Mouse (Mus musculus) T-helper 2 cell (primary cell): ENCODE data around the gene Lyrm7.
"Not testable (repeated sequence)": the region's sequence is repeated elsewhere in the genome, so short reads cannot be mapped to it uniquely, and the experiment has no call there.

ENCODE experiments used
- in situ Hi-C: fragments of 300-600 bp; cut with MboI, MseI; formaldehyde crosslinking; loops from one replicate; pipeline ENCODE4 v1.15.1; 2025; ENCODE audit warnings: high pct_unique_total_duplicates

The Lyrm7 gene

DNA sequence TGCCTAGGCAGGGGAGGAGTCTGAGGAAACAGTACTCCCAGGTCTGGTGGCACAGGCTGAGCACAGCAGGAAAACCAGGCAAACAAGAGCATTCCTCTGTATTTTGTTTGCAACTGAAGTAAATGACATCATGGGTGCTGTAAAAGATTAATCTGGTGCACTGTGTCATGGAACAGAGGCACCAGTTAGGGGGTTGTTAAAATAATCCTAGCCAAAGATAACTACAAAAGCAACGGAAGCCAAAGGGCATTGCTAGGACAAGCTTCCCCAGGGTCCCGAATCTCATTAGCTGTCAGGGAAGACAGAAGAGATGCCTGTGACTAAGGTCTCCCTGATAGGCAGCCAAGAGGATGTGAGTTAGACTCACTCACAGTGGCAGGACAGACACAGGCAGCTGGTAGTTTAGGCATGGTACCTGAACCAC is 20.3 kb upstream of the Lyrm7 start:
- in situ Hi-C loops: loop anchor here (5.0 kb wide), 1 partner anchor 101 kb away; no protein-coding TSS in a partner anchor

DNA sequence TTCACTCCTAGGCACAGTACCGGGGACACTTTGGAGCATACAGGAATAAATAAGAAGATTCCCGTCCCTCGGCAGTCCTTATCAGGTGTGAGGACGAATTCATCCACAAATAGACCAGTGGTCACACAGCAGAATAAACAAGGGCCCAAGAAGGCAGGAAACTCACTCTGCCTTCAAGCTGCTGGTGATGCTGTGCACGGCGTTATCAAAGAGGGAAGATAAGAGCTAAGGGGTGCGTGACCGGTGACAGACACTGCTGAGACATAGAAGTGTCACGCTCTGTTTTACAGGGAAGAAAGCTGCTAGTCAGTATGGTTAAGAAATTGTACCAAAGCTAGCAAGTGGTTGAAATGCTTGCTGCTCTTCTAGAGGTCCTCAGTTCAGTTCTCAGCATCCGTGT is 19.2 kb upstream of the Lyrm7 start:
- in situ Hi-C loops: loop anchor here (5.0 kb wide), 1 partner anchor 102 kb away; no protein-coding TSS in a partner anchor

DNA sequence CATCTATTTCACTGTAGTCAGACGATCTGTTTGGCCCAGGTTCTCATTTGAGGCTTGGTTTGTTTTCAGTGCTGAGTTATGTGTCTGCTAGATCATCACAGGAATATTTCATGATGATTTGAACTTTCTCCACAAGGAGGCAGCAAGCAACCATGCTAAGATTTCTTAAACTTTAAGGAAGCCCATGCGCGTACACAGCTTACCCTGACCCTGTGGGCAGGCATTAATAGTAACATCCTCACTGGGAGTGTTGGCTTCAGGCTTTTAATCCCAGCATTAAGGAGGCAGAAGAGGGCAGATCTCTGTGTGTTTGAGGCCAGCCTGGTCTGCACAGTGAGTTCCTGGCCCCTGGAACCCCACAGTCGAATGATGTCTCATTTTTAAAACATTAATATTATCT is 18.7 kb upstream of the Lyrm7 start:
- in situ Hi-C loops: no loop called here

DNA sequence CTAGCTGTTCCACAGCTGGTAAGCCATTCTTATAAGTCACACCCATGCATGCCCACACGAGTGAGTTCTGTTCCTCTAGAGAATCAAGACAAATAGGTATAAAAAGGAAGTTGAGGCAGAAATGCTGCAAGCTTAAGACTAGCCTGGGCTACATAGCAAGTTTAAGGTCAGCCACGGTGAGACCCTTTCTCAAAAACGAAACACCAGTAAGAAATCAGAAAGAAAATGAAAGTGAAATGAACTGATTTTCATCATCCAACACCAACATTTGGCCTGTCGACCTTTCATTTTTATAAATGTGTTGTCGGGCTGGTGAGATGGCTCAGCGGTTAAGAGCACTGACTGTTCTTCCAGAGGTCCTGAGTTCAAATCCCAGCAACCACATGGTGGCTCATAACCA is 18.2 kb upstream of the Lyrm7 start:
- in situ Hi-C loops: no loop called here

DNA sequence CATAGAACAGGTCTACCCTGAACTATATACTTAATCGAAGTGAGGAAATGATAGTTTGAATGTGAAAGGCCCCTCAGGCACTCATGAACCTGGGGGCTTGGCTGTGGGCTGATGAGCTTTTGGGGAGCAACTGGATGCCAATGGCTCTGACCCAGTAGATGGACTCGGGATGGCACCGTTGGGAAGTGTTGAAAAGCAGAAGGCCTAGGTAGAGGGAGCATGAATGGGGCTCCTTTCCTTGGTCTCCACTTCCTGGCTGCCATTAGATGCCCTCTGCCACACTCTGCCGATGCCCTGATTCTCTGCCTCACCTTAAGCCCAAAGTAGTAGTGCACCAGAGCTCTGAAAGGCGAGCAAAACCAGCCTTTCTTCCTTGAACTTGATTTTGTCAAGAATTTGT is 15.3 kb upstream of the Lyrm7 start:
- in situ Hi-C loops: no loop called here

DNA sequence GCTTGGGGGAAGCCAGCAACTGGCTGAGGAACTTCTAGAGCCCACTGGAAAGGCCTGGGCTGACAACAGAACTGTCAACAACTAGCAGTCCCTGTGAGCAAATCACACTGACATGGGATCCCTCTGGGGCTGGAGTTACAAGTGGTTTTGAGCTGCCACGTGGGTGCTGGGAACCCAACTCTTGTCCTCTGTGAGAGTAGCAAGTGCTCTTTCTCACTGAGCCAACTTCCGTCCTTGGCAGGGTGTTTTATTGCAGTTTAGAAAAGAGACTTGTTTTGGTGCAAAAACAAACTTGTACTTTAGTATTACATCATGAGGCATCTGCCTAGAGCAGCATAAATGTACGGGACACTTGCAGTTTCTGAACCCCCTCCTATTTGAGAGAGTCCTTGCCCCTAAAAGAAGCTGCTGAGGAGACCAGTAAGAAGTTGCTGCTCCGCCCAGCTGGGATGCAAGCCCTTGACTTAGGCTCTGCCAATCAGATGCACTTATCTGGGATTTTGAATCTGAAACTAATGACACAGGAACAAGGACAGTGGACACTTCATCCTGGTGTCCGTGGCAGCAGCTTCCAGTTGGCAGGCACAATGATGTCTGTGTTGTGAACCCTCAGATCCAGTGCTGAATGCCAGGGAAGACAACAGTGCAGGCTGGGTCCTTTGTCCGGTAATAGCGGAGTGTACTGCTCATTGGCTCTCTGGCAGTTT is 11.3 kb upstream of the Lyrm7 start:
- in situ Hi-C loops: no loop called here

DNA sequence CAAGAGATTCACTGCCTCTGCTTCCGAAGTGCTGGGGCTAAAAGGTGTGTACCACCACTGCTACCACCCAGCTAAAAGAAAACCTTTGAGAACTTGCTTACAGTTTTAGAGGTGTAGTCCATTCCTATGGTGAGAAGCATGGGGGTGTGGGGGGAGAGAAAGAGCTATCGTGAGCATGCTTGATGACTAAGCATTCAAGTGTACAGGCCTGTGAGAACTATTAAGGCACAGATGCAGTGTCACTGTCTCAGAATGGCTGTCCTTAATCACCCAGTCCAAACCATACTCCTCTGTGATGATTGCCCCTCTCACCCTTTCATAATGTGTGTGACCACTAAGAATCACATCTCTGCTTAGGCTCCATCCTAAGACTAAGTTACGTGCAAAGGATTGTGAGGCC is 8.6 kb upstream of the Lyrm7 start:
- in situ Hi-C loops: loop anchor here (5.0 kb wide), 1 partner anchor 82 kb away; the partner anchor contains the start of gene Cdc42se2

DNA sequence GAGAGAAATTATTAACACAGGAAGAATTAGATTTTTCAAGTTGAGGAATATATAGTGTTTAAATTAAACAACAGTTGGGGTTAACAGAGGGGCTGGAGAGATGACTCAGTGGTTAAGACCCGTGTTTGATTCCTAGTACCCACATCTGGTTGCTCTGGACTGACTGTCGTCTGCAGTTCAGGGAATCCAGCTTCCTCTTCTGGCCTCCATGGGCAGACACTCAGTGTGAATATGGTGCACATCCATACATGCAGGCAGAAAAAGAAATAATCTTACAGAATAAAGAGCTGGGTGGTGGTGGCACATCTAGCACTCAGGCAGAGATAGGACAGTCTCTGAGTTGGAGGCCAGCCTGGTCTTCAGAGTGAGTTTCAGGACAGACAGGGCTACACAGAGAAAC is 7.7 kb upstream of the Lyrm7 start:
- in situ Hi-C loops: loop anchor here (5.0 kb wide), 1 partner anchor 81 kb away; the partner anchor contains the start of gene Cdc42se2

DNA sequence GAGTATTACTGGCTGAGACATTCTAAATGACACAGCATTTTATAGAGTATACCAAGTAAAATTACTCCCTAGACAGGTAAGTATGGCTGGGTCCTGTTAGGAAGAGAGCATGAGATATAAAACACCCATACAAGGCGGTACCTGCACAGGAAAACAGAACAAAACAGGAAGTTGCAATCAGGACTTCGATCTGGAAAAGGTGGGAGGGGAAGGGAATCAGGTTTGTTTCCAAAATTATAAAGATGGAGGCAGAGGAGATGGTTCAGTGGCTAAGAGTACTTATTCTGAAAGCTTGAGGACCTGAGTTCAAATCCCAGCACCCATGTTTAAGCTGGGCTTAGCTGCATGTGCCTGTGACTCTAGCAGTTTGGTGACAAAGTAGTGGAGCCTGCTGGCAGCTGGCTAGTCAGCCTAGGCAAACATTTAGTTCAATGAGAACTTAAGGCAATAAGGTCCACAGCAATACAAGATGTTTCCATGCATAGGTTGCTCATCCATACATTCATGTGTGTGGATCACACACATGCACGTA is 7.3 kb upstream of the Lyrm7 start:
- in situ Hi-C loops: loop anchor here (5.0 kb wide), 1 partner anchor 81 kb away; the partner anchor contains the start of gene Cdc42se2

DNA sequence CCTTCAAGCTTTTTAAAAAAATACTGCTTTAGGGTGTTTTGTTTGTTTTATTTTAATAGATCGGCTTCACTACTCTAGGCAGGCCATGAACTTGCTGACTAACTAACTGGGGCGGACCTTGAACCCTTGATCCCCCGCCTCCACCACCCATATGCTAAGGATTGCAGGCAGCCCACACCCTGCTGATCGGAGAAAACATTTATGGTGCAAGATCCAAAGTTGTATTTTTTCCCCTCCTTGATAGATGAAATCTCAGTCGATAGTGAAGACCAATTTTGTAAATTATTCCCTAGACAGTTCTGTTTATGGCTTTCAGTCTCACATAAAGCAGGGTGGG is 6.3 kb upstream of the Lyrm7 start:
- in situ Hi-C loops: loop anchor here (5.0 kb wide), 1 partner anchor 80 kb away; the partner anchor contains the start of gene Cdc42se2

DNA sequence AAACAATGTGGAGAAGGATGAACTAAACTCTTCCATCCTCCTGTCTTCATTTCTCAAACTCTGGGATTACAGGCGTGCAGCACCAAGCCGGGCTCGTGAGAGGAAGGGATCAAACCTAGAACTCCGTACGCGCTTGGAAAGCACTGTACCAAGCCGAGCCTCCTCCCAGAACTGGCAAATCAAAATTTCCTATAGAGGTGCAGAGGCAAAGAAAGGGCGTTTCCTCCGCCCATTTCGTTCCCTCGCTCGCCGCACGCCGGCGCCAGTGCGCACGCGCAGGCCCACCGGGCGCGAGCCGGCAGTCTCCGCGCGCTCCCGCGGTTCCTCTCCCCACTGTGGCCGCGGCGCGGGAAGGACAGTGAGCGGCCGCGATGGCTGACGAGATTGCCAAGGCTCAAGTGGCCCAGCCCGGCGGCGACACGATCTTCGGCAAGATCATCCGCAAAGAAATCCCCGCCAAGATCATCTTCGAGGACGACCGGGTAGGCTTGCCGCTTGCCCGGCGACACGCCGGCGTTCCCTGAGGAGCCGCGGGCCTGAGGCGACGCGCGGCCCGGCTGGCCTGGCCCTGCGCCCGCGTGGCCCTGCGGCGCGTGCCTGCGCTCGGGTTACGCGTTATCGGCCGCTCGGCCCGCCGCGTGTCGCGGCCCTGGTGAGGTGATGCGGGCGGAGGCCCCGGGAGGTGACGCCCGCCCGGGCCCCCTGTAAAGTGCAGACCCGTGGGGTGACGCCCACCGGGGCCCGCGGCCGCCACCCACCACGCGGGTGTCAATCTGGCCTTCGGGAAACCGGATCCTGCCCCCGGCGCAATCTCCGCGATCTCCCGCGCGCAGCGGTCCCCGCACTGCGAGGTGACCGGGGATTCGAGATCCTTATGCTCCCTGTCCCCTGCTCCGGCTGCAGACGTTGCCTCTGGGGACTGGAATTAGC is 5.7 kb upstream of the Lyrm7 start, which contains the start of gene Hint1:
TSS of gene Hint1 (plus strand) at position 265 of the 930 bp plus-strand sequence.
- in situ Hi-C loops: loop anchor here (5.0 kb wide), 1 partner anchor 79 kb away; the partner anchor contains the start of gene Cdc42se2

DNA sequence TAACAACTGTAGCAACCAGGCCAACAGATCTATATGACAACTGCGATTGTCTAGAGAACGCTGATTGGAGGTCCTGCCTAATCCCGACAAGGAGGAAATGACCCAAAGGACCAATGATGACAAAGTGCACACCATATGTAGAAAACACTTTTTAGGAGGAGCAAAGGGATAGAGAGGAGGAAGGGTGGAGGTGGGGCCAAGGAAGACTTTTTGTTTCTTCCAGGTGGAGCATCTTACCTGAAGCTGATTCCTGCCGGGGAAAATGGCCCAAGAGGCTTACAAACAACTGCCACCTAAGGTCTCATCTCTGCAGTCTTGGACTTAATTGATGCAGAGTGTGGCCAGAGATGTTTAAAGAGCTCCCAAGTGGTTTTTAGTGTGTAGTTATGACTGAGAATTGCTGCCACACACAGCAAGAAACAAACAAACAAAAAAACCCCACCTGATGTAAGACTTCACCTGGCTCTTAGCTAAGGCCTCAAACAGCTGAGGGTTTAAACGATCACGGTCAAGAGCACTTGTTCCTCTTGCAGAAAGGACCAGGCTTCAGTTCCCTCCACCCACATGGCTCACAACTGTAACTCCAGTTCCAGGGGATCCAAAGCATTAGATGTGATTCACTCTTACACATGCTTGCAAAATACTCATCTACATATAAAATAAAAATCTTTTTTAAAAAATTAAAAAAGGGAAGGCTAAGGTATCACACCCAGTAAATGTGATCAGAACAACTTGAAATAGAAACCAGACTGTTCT is 4.8 kb upstream of the Lyrm7 start:
- in situ Hi-C loops: loop anchor here (5.0 kb wide), 1 partner anchor 78 kb away; the partner anchor contains the start of gene Cdc42se2

DNA sequence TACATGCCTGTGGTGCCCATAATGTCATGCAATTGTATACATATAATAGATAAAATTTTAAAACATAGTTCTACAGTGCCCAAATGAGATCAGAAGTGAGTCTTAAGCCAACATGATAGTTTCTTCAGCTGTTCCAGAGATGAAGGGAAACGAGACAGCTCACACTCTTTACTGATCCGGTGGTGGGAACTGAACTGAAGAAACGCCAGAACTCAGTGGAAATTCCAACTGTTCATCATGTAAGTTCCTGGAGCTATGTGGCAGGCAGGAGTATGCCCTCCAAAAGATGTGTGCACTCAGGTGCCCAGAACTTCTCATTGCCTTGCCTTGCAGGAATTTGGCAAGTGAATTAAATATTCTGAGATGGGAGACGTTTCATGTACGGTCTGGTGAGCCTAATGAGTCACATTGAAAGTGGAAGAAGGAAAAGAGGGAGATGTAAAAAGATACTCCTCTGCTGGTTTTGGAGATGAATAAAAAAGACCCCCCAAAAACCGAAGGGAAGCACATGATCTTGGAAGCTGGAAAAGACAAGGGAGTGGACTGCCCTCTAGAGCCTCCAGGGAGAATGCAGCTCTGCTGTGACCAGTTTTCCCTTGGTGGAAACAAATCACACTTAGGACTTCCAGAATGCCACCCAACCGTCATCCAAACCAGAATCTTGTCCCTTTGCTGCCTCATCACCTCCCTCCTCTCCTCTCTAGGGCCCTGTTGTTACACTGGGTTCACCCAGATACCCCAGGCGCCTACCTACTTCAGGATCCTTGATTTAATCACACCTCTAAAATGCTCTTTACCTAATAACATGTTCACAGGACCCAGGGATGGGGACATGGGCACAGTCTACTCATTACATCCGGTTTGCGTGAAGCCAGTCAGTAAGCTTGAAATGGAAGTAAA is 2.2 kb upstream of the Lyrm7 start:
- in situ Hi-C loops: loop anchor here (5.0 kb wide), 1 partner anchor 156 kb away; no protein-coding TSS in a partner anchor

DNA sequence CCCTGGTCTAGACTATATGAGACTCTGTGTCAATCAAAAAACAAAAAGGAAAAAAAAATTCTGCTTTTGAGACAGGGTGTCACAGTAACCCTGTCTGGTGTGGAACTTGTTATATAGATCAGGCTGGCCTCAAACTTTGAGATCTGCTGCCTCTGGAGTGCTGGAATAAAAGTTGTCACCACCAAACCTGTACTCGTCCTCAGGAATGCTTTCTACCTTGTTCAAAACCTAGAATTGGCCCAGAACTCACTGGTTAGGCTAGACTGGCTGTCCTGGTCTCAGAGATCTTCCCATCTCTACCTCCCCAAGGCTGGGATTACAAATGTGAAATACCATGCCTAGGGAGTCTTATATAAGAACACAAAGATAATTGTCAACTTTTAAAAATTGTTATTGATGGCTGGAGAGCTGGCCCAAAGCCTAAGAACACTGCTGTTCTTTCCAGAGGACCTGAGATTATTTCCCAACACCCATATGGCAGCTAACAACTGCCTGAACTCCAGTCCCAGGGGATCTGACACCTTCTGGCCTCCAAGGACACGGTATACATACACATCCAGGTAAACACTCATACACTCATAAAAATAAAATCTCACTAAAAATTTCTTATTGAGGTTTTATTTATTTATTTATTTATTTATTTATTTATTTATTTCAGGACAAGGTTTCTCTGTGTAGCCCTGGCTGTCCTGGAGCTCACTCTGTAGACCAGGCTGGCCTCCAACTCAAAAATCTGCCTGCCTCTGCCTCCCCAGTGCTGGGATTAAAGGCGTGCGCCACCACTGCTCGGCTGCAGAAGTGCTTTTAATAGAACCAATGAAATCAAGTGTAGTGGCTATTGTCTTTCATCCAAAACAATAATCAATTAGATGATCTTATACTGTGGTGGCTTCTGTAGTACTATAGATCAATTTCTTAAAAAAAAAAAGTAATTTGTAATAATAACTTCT is 1.0 kb upstream of the Lyrm7 start:
- in situ Hi-C loops: loop anchor here (5.0 kb wide), 1 partner anchor 154 kb away; no protein-coding TSS in a partner anchor

DNA sequence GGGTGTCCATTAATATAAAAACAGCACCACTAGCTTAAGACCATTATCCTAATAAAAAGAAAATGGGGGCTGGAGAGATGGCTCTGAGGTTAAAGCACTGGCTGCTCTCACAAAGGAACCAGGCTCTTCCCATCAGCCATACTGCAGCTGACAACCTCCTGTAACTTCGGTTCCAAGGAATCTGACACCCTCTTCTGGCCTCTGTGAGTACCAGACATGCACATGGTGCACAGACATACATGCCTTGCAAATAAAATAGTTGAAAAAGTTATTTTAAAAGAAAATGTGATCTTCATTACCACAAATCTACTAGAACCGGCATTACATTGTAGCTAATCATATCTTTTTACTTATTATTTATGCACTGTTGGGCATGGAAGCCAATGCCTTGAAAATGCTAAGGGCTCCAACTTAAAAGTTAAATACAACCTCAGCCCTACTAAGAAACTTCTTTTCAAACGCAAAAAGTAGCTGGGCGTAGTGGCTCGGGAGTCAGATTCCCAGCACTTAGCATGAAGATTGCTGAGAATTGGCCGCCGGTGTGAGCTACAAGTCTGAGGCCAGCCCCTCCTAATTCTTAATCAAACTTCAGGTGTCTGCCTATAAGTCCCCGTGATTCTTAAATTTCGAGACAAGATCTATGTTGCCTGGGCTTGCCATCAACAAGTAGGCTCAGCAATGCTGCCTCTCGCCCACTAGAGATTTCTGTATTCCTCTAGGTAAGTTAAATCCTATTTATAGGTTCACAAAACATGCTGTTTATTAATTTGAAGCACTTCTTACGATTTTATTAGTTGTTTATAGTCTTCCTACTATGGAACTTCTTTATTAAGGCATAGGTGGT is 1.2 kb downstream of the Lyrm7 start:
- in situ Hi-C loops: loop anchor here (5.0 kb wide), 1 partner anchor 152 kb away; no protein-coding TSS in a partner anchor

DNA sequence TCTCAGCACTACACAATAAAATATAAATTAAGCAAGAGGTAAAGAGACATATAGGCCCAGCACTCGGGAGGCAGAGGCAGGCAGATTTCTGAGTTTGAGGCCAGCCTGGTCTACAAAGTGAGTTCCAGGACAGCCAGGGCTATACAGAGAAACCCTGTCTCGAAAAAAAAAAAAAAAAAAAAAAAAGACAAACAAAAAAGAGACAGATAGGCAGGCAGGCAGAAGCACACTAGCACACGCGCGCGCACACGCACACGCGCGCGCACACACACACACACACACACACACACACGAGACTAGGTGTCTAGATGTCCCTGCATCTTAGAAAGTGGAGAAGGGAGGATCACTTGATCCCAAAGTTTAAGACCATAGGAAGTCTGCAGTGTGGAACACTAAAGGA is 1.8 kb downstream of the Lyrm7 start:
- in situ Hi-C loops: not testable (repeated sequence)

DNA sequence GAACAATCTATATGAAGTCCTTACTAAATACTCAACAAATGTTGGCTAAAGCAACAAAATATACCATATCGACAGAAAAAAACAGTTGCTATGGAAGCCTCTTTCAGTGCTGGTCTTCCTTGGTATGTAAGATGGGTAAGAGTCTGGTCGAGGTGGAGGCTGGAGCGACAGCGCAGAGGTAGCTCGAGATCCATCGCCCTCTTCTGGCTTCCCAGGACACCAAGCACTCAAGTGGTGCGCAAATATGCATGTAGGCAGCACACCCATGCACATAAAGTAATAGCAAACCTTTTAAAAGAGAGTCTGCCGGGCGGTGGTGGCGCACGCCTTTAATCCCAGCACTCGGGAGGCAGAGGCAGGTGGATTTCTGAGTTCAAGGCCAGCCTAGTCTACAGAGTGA is 9.1 kb downstream of the Lyrm7 start:
- in situ Hi-C loops: no loop called here
